Mouse (Mus musculus) urinary bladder, adult 2 months (tissue): Measurements from ENCODE around the gene Hip1. TPM values are rescaled to one million over a fixed set of nuclear protein-coding genes. Genes with fewer than 3 reads are reported as not detected.
"Not testable (repeated sequence)": the region's sequence is repeated elsewhere in the genome, so short reads cannot be mapped to it uniquely, and the experiment has no call there.

ENCODE experiments used
- DNase-seq: peaks from one replicate; pipeline ENCODE4 v3.0.0; 2022; ENCODE audit warnings: low spot score
- polyA plus RNA-seq: library from polyadenylated mRNA; depleted of rRNA; stranded (reverse); fragments of >200 nt; gene quantifications from 2 replicates; pipeline ENCODE4 v1.2.3, GENCODE M21; 2012; rRNA removed

Gene Hip1
- polyA plus RNA-seq, 1 experiment = 25.3 TPM

DNA sequence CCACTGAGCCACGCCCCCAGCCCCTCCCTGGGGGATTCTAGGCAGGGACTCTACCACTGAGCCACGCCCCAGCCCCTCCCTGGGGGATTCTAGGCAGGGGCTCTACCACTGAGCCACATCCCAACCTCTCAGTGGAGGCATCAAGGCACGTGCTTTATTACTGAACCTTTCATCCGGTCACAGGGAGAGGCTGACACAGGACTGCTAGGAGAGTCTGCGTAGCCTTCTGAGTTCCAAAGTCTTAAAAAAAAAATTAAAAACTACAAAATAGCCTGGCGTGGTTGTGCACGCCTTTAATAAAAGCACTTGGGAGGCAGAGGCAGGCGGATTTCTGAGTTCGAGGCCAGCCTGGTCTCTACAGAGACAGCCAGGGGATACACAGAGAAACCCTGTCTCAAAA is 175.7 kb downstream of the Hip1 start:
- DNase-seq = not testable (repeated sequence)

DNA sequence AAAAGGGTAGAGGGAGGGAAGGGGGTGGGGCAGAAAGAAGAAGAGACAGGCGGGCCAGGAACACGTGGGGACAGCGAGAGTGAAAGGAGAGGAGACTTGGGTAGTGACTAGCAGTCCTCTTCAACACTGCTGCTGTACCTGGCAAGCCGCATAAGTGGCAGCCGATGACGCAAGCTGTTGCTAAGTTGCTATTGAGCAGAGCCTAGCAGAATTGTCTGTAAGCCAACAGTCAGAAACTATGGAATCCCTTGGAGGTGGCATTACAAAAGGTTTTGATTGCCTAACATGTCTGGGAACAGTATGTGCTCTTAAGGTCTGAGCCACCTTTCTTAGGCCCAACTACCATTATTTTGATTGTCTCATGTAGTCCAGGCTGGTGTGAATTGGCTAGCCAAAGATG is 176.6 kb downstream of the Hip1 start:
- no peak for DNase-seq

DNA sequence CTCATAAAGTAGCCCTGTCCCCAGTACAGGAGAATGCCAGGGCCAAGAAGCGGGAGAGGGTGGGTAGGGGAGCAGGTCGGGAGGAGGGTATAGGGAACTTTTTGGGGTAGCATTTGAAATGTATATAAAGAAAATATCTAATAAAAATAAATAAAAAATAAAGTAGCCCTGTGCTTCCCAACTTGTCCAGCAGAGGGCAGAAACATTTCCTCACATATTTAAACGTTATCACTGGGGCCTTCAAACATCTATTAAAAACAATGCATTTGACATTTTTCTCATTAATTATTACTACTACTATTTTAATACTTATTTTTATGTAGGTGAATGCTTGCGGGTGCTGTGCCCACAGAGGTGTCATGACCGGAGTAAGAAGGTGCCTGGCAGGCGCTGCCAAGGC is 177.1 kb downstream of the Hip1 start:
- no peak for DNase-seq

DNA sequence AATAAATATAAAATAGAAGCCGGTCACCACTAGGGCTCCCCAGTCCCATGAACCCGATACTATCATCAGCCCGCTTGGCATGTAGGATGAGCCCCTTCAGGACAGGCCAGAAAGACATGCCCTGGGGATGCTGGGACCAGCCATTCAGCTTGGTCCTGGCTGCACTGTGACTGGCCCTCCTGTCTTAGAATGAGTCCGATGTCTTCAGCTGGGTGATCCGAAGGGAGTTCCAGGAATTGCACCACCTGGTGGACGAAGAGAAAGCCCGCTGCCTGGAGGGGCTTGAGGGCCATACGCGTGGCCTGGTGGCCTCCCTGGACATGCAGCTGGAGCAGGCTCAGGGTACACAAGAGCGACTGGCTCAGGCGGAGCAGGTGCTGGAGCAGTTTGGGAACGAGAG is 181.4 kb downstream of the Hip1 start:
- no peak for DNase-seq

DNA sequence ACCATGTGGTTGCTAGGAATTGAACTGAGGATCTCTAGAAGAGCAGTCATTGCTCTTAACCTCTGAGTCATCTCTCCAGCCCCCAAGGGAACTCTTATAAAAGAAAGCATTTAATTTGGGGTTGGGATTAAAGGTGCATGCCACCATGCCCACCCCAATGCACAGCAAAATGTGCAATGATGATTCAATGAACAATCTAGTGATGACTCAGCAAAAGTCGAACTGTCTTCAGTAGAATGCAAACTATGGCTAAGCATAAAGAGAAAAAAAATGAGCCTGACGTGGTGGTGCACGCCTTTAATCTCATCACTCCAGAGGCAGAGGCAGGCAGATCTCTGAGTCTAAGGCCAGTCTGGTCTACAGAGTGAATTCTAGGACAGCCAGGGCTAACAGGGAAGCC is 182.3 kb downstream of the Hip1 start:
- no peak for DNase-seq

DNA sequence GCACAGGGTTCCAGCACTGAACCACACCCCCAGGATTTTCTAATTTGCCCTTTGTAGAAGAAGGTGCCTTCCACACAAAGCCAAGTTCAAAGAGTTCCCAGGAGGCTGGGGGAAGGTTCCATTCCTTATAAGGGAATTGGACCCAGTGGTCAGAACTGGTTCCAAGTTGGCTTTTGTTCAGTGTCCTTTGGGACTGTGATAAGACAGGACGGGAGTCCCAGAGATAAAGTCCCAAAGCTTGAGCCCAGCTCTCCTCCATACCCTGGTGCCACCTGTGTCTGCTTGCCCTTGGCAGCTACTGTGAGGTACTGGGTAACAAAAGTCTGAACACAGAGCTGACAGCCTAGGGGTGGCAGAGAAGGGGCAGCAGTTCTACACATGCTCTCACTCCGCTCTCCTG is 185.1 kb downstream of the Hip1 start:
- no peak for DNase-seq

DNA sequence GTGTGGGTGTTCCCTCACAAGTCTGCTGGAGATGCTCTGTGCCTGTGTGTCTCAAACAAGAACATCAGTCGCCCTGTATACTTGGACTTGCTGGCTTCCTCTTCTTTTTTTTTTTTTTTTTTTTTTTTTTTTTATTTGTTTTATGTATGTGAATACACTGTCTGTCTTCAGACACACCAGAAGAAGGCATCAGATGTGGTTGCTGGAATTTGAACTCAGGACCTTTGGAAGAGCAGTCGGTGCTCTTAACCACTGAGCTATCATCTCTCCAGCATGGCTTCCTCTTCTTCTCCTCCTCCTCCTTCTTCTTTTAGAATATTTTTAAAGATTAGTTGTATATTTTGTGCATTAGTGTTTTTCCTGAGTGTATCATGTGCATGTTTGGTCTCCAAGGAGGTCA is 187.4 kb downstream of the Hip1 start:
- no peak for DNase-seq

Other genes starting within 250 kb of the Hip1 start
- gene Fkbp6, start 195.1 kb downstream of the Hip1 start, polyA plus RNA-seq = not detected in 2 replicates
- not detected in 2 replicates for gene Trim50, start 191.8 kb downstream of the Hip1 start, polyA plus RNA-seq
- gene Nsun5, start 175.2 kb downstream of the Hip1 start, polyA plus RNA-seq = 23.9 and 31.5 TPM in 2 replicates
- gene Pom121, start 150.6 kb downstream of the Hip1 start, polyA plus RNA-seq = 6.8 and 13.5 TPM in 2 replicates
- not detected in 2 replicates for gene Ccl26, start 18.4 kb upstream of the Hip1 start, polyA plus RNA-seq
- 12.1 and 16.2 TPM in 2 replicates for gene Ccl24, start 27.9 kb upstream of the Hip1 start, polyA plus RNA-seq
- gene Rhbdd2, start 87.5 kb upstream of the Hip1 start, polyA plus RNA-seq = 27.6 and 33.2 TPM in 2 replicates
- 140 and 145 TPM in 2 replicates for gene Por, start 124.9 kb upstream of the Hip1 start, polyA plus RNA-seq
- 21.0 and 21.7 TPM in 2 replicates for gene Tmem120a, start 199.3 kb upstream of the Hip1 start, polyA plus RNA-seq
- 0.44 and 0.48 TPM in 2 replicates for gene Styxl1, start 233.3 kb upstream of the Hip1 start, polyA plus RNA-seq
- gene Mdh2, start 233.4 kb upstream of the Hip1 start, polyA plus RNA-seq = 264 and 269 TPM in 2 replicates